Mouse (Mus musculus) leukemia stem cell, adult 10-12 weeks (primary cell): ENCODE data around the gene Clca2. TPM values are rescaled to one million over a fixed set of nuclear protein-coding genes. Genes with fewer than 3 reads are reported as not detected.

Experiments used
- polyA plus RNA-seq: library from polyadenylated mRNA; stranded (reverse); fragments of >175 nt; gene quantifications from 2 replicates; pipeline ENCODE4 v1.2.3, GENCODE M21; 2012; ENCODE audit warnings: low replicate concordance

The Clca2 gene
- not detected in 2 replicates for polyA plus RNA-seq

DNA sequence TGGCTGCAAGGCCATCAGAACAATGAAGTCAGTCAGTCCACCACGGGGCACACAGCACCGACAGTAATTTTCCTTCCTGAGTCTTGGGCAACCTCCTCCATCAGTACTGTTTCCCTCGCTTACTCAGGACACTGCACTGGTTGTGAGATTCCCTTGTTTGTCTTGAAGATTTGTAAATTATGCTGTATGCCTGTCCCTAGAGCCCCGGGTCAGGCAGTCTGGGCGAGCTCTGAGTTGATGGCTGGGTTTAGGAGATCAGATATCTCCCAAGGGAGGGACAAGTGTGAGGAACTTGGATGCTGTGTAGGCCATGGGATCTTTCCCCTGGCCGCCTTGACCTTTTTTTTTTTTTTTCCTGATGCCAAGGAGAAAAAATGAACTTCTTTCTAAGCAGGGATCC is at the start of gene Clca2:
Clca2 (minus strand) TSS at position 153 of the 400 bp plus-strand sequence.

GRCm38 (mm10) chr3:145118254-145119001 is 19.2 kb upstream of the Clca2 start, which contains the start of gene Odf2l:
Gene Odf2l, plus strand, starts transcription at chr3:145118588.

GRCm38 (mm10) chr3:145032676-145033075 is 66.6 kb downstream of the Clca2 start, which contains the start of gene Clca1:
Gene Clca1, minus strand, starts transcription at chr3:145032776.

Other genes starting within 250 kb of the Clca2 start
- gene Clca4b, start 166.9 kb downstream of the Clca2 start, polyA plus RNA-seq, result not detected in 2 replicates
- gene Clca4a, start 124.4 kb downstream of the Clca2 start, polyA plus RNA-seq, result not detected in 2 replicates
- gene Clca1, start 66.7 kb downstream of the Clca2 start, polyA plus RNA-seq, result not detected in 2 replicates
- gene Odf2l, start 19.1 kb upstream of the Clca2 start, polyA plus RNA-seq, result 0.77 and 1.4 TPM in 2 replicates
- not detected in 2 replicates for gene Col24a1, start 193.0 kb upstream of the Clca2 start, polyA plus RNA-seq